Mouse (Mus musculus) cerebellum, postnatal 10 days (tissue): ENCODE data around the gene Mapk3.
A peak's percentile ranks its signal among the peaks of the same experiment; 100 is the strongest.
"Not testable (repeated sequence)": the region's sequence is repeated elsewhere in the genome, so short reads cannot be mapped to it uniquely, and the experiment has no call there.

Source experiments
- DNase-seq, 2 experiments: peaks; one replicate each; pipeline ENCODE4 v3.0.0; 2021; ENCODE audit warnings: mixed read lengths in 2 of 2

The Mapk3 gene

GRCm38 (mm10) chr7:126759050-126759671 is at the start of gene Mapk3:
Gene Mapk3, plus strand, starts transcription at chr7:126759601.
- peak; percentile 93 to 95 for DNase-seq

DNA sequence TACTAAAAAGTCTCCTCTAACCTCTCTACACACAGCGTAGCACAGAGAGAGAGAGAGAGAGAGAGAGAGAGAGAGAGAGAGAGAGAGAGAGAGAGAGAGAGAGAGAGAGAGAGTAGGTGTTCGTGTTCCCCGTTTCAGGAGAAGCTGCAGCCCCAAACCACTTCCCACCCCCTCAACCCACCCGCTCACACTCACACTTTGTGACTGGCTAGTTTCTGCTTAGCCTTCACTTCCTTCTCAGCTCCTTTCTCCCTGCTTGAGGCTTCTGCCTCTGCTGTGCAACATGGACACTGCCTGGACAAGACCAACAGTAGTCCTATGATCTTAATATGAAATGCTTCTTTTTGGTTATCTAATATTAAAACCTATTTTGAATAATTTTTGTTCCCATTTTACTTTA is 49.1 kb upstream of the Mapk3 start:
- DNase-seq, result no peak

DNA sequence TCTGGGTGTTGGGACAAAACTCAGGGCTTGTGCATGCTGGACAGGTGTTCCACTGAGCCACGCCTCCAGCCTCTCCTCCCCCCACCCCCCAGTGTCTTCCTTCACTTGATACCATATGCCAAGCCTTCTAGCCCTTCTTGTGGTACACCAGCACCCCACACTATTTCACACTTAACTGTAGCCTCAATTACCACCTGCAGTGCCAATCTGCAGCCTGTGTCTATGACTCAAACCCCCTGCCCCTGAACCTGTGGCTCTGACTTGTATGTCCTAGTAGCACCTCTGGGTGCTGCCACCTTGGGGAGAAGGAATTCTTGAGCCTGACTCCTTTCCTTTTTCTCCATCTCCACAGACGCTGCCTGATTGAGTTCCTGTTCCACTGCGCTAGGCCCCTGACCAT is 47.5 kb upstream of the Mapk3 start:
- no peak for DNase-seq

DNA sequence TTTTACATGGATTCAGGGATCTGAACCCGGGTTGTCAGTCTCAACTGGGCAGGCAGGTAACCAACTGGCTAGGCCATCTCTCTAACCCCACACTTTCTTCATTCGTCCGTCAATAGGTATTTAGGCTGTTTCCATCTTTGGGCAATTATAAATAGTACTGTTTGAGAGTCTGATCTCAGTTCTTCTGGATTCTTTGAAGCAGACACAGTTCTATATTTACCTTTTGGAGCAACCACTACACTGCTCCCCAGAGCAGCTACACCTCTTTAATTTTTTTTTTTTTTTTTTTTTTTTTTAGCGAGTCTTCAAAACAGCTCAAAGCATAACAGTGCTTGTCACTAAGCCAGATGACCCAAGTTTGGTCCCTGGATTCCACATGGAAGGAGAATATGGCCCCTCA is 43.7 kb upstream of the Mapk3 start:
- no peak for DNase-seq

DNA sequence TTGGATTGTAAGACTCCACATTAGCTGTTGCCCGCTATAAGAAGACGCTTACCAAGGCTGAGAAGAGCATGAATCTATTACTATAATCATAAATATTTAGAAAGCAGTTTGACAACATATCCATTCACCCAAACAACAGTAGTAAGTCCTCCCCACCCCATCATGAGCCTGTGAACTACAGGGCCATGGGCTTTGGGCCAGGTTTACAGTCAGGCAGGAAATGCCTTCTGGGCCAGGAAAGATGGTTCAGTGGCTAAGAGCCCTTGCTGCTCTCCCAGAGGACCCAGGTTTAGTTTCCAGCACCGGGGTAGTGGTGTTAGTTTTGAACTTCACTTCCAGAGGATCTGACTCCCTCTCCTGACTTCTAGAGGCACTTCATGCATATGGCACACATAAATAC is 41.8 kb upstream of the Mapk3 start:
- no peak for DNase-seq

GRCm38 (mm10) chr7:126718787-126719337 is 40.5 kb upstream of the Mapk3 start:
- DNase-seq, result no peak

DNA sequence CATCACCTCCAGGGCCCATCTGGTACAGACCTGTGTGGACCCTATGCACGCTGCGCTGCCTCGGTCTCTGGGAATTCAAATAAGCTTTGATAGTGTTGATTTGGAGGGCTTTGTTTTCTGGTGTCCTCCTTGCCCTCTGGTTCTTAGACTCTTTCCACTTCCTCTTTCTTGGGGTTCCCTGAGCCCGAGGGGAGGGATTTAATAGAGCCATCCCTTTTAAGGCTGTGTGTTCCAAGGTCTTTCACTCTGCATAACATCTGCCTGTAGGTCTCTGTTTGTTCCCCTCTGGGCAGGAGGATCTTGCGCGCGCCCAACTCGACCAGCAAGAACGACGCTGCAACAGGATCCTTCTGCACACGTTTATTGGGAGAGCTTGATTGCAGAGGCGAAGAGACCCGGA is 37.8 kb upstream of the Mapk3 start:
- DNase-seq, result no peak

DNA sequence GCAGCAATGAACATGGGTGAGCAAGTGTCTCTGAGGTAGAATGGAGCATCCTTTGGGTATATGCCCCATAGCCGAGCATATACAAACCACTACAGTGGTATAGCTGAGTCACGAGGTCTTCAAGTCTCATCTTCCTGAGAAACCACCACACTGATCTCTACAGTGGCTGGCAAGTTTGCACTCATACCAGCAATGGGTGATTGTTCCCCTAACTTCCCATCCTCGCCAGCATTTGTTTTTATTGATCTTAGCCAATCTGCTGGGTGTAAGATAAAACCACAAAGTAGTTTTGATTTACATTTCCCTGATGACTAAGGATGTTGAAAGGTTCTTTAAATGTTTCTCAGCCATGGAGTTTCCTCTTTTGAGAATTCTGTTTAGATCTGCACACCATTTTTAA is 34.3 kb upstream of the Mapk3 start:
- no peak for DNase-seq

DNA sequence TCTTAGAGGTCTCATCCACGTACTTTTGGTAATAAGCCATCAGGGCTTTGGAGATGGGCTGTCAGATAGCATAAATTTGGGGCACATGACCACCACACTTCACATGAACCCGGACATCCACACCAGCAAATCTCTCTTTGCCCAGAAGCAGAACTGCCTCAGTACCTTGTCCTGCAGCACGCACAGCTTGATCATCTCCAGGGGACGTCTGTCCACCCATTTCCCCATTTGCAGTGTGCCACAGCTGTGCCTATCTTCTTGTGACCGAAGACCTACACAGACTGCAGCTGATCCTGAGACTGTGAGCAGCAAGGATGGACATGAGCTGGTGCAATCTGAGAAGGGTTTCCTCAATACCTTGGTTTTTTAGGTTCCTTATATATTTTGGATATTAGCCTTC is 33.7 kb upstream of the Mapk3 start:
- no peak for DNase-seq

GRCm38 (mm10) chr7:126730256-126730789 is 29.1 kb upstream of the Mapk3 start:
- not testable (repeated sequence) for DNase-seq

DNA sequence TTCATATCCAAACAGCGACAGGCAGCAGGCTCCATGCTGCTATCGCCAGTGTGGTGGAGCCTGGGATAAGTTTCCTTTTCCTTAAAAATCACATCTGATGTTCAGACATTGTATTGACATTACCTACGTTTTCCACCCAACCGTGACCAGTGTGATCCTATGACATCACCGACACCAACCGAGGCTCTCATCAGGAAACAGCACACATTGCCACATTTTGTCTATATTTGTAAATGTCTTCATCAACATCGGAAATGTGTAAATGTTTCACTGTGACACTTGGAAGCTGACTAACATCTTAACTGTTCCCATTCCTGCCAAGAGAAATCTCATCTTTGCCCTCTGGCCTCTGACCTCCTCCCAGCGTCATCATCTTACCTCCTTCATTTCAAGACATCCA is 23.3 kb upstream of the Mapk3 start:
- DNase-seq, result no peak

- no peak for DNase-seq
Observed at GRCm38 (mm10) chr7:126739551-126739950, 19.9 kb upstream of the Mapk3 start.

DNA sequence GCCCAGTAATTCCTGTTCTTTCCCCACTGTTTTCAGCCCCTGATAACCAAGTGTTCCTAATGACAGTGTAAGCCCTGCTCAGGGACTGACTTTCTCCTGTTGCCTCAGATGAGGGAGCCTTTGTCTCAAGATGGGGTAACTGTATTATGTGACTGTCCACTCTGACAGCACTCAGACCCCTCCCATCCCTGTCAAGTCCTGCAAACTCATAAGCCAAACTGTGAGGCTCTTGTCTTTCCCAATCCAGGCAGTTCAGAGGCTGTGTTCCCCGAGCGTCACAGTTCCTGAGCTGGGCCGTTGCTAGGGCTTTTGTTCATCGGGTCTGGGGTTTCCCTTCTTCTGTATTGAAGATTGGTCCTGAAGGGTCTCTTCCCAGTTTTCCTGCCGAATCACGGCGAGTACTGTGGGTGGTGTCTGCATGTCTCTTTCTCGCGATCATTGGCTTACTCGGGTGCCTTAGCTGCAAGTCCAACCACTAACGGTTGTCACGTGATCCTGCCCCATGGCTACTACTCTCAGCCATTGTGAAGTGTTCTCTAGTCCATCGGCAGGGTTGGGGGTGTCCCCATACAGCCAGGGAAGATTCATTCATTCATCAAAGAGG is 19.2 kb upstream of the Mapk3 start:
- no peak for DNase-seq

GRCm38 (mm10) chr7:126740977-126741376 is 18.4 kb upstream of the Mapk3 start:
- DNase-seq, result no peak

DNA sequence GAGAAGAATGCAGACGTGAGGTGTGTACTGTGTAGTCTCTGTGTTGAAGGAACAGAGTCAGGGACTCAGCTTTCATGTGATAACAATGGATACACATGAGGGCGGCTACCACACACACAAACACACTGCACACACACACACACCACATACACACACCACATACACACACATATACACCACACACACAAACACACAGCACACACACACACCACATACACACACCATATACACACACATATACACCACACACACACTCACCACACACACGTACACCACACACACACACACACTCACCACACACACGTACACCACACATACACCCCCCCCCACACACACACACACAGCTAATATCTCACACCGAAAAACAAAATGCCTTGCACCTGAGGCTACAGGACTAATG is 17.9 kb upstream of the Mapk3 start:
- DNase-seq, result no peak

- no peak for DNase-seq
Observed at GRCm38 (mm10) chr7:126741964-126742482, 17.4 kb upstream of the Mapk3 start.

- DNase-seq, result no peak
Observed at GRCm38 (mm10) chr7:126746066-126746465, 13.3 kb upstream of the Mapk3 start.

- no peak for DNase-seq
Observed at GRCm38 (mm10) chr7:126746798-126747197, 12.6 kb upstream of the Mapk3 start.

DNA sequence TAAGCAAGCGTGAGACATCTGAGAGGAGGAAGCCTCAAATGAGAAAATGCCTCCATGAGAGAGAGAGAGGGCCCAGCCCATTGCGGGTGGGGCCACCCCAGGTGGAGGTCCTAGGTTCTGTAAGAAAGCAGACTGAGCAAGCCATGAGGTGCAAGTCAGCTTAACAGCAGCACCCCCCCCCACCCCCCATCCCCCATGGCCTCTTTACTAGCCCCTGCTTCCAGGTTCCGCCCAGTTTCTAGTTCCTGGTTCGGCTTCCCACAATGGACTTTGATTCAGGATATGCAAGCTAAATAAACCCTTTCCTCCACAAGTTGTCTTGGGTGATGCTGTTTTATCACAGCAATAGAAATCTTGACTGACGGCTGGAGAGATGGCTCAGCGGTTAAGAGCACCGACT is 10.6 kb upstream of the Mapk3 start:
- no peak for DNase-seq

DNA sequence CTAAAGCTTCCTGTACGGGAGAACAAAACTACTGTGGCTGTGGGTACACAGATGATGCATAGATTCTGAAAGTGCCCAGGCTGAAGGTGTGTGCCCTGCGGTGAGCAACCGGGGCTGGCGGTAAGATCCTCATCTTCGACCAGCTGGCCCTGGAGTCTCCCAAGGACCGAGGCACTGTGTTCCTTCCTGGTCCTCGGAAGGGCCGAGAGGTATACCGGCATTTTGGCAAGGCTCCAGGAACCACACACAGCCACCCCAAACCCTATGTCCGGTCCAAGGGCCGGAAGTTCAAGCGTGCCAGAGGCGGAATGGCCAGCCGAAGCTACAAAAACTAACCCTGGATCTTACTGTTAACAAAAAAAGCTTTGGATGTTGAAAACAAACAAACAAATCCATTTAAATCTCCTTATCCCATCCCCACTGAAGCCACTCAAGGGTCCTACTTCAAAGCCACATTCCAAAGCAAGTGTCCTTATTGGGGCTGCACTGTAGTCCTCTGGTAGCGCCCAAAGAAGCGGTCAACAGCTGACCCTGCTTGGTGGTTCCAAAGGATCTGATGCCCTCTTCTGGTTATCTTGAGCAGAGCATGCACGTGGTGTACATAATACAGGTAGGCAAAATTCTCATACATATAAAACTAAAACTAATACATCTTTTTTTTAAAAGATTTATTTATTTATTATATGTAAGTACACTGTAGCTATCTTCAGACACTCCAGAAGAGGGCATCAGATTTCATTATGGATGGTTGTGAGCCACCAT is 9.6 kb upstream of the Mapk3 start:
- DNase-seq, result no peak

GRCm38 (mm10) chr7:126754866-126755265 is 4.5 kb upstream of the Mapk3 start:
- DNase-seq, result peak; percentile 89 to 94

DNA sequence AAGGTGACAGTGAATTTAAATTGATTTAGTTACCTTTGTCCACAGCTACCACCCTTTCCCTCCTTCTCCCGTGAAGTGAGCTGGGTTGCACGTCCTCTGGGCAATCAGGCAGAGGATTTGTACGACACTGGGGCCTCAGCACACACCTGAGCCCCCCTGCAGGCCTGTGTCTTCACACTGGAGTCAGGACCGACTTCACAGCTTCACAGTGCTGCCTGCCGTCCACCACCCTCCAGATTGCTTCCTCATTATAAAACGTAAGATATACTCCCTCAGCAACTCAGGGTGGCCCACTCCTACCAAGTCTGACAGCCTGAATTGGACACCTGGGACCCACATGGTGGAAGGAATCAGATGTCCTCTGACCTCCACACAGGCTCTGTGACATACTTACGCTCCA is 862 bp upstream of the Mapk3 start:
- DNase-seq, result no peak

- DNase-seq, result no peak
Observed at GRCm38 (mm10) chr7:126759672-126760390, 430 bp downstream of the Mapk3 start.
